Mouse (Mus musculus): ENCODE results near the gene Abl1.

GRCm38 (mm10) chr2:31720783-31721182 is 32.6 kb downstream of the Abl1 start:
- TF ChIP-seq CTCF (IDR thresholded peaks at IDR 0.05) (peak; percentile 68), POLR2A (IDR thresholded peaks at IDR 0.05; ENCODE audit: insufficient read depth, low read depth, low read length) (no peak), EP300 (IDR thresholded peaks at IDR 0.05; ENCODE audit: insufficient read depth, low read depth, low read length) (no peak)
